Mouse (Mus musculus): ENCODE data around the gene Paqr9. TPM values are rescaled to one million over a fixed set of nuclear protein-coding genes. Genes with fewer than 3 reads are reported as not detected.

Paqr9 gene
- total and polyA plus RNA-seq, 3 experiments: not detected

GRCm38 (mm10) chr9:95521031-95521430 is 38.4 kb upstream of the Paqr9 start:
- no peak for DNase-seq (ENCODE audit: extremely low read depth)
- no peaks in the 10 kb centered on the region for H3K9me3 ChIP-seq (replicated peaks; ENCODE audit: low read length)
- no peaks in the 10 kb centered on the region for H3K79me2 ChIP-seq (replicated peaks; ENCODE audit: control insufficient read depth, extremely low read depth, insufficient read depth, poor library complexity, severe bottlenecking)
- no peaks in the 10 kb centered on the region for H3K36me3 ChIP-seq (replicated peaks in 1 of 2; ENCODE audit: control insufficient read depth in 1 of 2, insufficient read depth in 1 of 2, low read length in 1 of 2)
- no peaks in the 10 kb centered on the region for H3K27me3 ChIP-seq (replicated peaks)
- no peak overlapping the region for H3K4me2 ChIP-seq (ENCODE audit: insufficient read depth, low read depth, poor library complexity, severe bottlenecking)
- no peak overlapping the region for H3K9ac ChIP-seq (ENCODE audit: insufficient read depth, low read depth)
- H3K4me3 ChIP-seq (replicated peaks in 1 of 3; ENCODE audit: low read depth in 2 of 3, low read length in 2 of 3, poor library complexity in 1 of 3): no peak overlapping the region
- in situ Hi-C loops (cut with MboI; ENCODE audit: low pct_ligation_motif_present, low pct_unique_long_range_greater_than_20kb, low sequenced_read_pairs) (no loop called here), dilution Hi-C loops (cut with MboI; ENCODE audit: extremely low pct_ligation_motif_present, extremely low pct_unique_long_range_greater_than_20kb, low sequenced_read_pairs) (no loop called here)
- H3K27ac ChIP-seq (ENCODE audit: insufficient read depth, low read depth): no peak overlapping the region
- TF ChIP-seq JUND (conservative IDR thresholded peaks at IDR 0.05; ENCODE audit: low read depth, low read length) (no peak), E2F4 (IDR thresholded peaks at IDR 0.05; ENCODE audit: insufficient replicate concordance, low read depth, low read length) (no peak), MEF2A (IDR thresholded peaks at IDR 0.05; ENCODE audit: borderline replicate concordance, low read depth, low read length) (no peak), EP300 (IDR thresholded peaks at IDR 0.05; ENCODE audit: low read length) (no peak), ZNF384 (IDR thresholded peaks at IDR 0.05; ENCODE audit: low read depth, low read length) (no peak), HCFC1 (IDR thresholded peaks at IDR 0.05; ENCODE audit: low read depth, low read length) (no peak), ZKSCAN1 (IDR thresholded peaks at IDR 0.05; ENCODE audit: borderline replicate concordance, low read depth, low read length) (no peak)
- H3K4me1 ChIP-seq (ENCODE audit: control insufficient read depth in 1 of 2, insufficient read depth in 2 of 2): peaks cover 2 to 10% of the 10 kb centered on the region in 2 experiments; a peak in 3 of 4 replicates

- Histone ChIP-seq H3K4me1 (ENCODE audit: control insufficient read depth in 1 of 2, insufficient read depth in 2 of 2) (peaks cover 2 to 10% of the 10 kb centered on the region in 2 experiments; a peak in 3 of 4 replicates), H3K4me3 (replicated peaks in 1 of 3; ENCODE audit: low read depth in 2 of 3, low read length in 2 of 3, poor library complexity in 1 of 3) (no peak overlapping the region), H3K9ac (ENCODE audit: insufficient read depth, low read depth) (no peak overlapping the region), H3K9me3 (replicated peaks; ENCODE audit: low read length) (no peaks in the 10 kb centered on the region), H3K79me2 (replicated peaks; ENCODE audit: control insufficient read depth, extremely low read depth, insufficient read depth, poor library complexity, severe bottlenecking) (no peaks in the 10 kb centered on the region), H3K36me3 (replicated peaks in 1 of 2; ENCODE audit: control insufficient read depth in 1 of 2, insufficient read depth in 1 of 2, low read length in 1 of 2) (no peaks in the 10 kb centered on the region), H3K4me2 (ENCODE audit: insufficient read depth, low read depth, poor library complexity, severe bottlenecking) (no peak overlapping the region), H3K27ac (ENCODE audit: insufficient read depth, low read depth) (no peak overlapping the region), H3K27me3 (replicated peaks) (no peaks in the 10 kb centered on the region)
- no peak for TF ChIP-seq JUND (conservative IDR thresholded peaks at IDR 0.05; ENCODE audit: low read depth, low read length)
- no peak for TF ChIP-seq SMC3 (IDR thresholded peaks at IDR 0.05; ENCODE audit: low read depth, low read length)
- no peak for DNase-seq (ENCODE audit: extremely low read depth)
- in situ Hi-C loops (cut with MboI; ENCODE audit: low pct_ligation_motif_present, low pct_unique_long_range_greater_than_20kb, low sequenced_read_pairs) (no loop called here), dilution Hi-C loops (cut with MboI; ENCODE audit: extremely low pct_ligation_motif_present, extremely low pct_unique_long_range_greater_than_20kb, low sequenced_read_pairs) (no loop called here)
Measured at GRCm38 (mm10) chr9:95521566-95521965, 37.9 kb upstream of the Paqr9 start.

DNA sequence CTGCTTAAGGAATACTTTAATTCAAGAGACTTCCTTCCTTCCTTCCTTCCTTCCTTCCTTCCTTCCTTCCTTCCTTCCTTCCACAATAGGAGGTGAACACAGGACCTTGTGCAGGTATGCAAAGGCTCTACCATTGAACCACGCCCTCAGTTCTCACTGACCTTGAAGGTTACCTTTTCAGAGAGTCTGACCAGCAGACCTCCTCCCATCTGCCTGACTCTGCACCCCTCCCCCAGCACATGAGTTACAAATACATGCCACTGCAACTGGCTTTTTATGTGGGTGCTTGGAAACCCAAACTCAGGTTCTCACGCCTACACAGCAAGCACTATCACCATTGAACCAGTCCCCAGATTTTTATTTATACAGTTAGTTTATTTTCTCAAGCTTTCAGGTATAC is 36.9 kb upstream of the Paqr9 start:
- dilution Hi-C loops (cut with MboI; ENCODE audit: extremely low pct_ligation_motif_present, extremely low pct_unique_long_range_greater_than_20kb, low sequenced_read_pairs): no loop called here
- no peak overlapping the region for H3K27ac ChIP-seq (ENCODE audit: insufficient read depth, low read depth)

More for the DNA sequence above, 36.9 kb upstream of the Paqr9 start:
- no peak overlapping the region for H3K4me3 ChIP-seq (replicated peaks in 1 of 3; ENCODE audit: low read depth in 2 of 3, low read length in 2 of 3, poor library complexity in 1 of 3)
- no peaks in the 10 kb centered on the region for H3K79me2 ChIP-seq (replicated peaks; ENCODE audit: control insufficient read depth, extremely low read depth, insufficient read depth, poor library complexity, severe bottlenecking)
- no peaks in the 10 kb centered on the region for H3K36me3 ChIP-seq (replicated peaks in 1 of 2; ENCODE audit: control insufficient read depth in 1 of 2, insufficient read depth in 1 of 2, low read length in 1 of 2)
- peaks cover 2 to 10% of the 10 kb centered on the region in 2 experiments; a peak in 3 of 4 replicates for H3K4me1 ChIP-seq (ENCODE audit: control insufficient read depth in 1 of 2, insufficient read depth in 2 of 2)
- H3K9ac ChIP-seq (ENCODE audit: insufficient read depth, low read depth): no peak overlapping the region
- H3K9me3 ChIP-seq (replicated peaks; ENCODE audit: low read length): no peaks in the 10 kb centered on the region
- H3K27me3 ChIP-seq (replicated peaks): no peaks in the 10 kb centered on the region
- in situ Hi-C loops (cut with MboI; ENCODE audit: low pct_ligation_motif_present, low pct_unique_long_range_greater_than_20kb, low sequenced_read_pairs): no loop called here
- DNase-seq (ENCODE audit: extremely low read depth): no peak
- TF ChIP-seq CHD1 (IDR thresholded peaks at IDR 0.05; ENCODE audit: low read depth, low read length) (no peak), NELFE (IDR thresholded peaks at IDR 0.05; ENCODE audit: low read depth, low read length) (no peak), IRF4 (IDR thresholded peaks at IDR 0.05; ENCODE audit: low read depth, low read length) (no peak), USF1 (IDR thresholded peaks at IDR 0.05; ENCODE audit: low read depth, low read length) (no peak), TCF12 (IDR thresholded peaks at IDR 0.05; ENCODE audit: low read depth, low read length) (no peak), KAT2A (IDR thresholded peaks at IDR 0.05; ENCODE audit: insufficient replicate concordance, low read length) (no peak), SIN3A (IDR thresholded peaks at IDR 0.05; ENCODE audit: low read length) (no peak), USF2 (conservative IDR thresholded peaks at IDR 0.05; ENCODE audit: low read depth, low read length) (no peak), CHD2 (IDR thresholded peaks at IDR 0.05; ENCODE audit: low read length) (no peak), ZMIZ1 (IDR thresholded peaks at IDR 0.05; ENCODE audit: low read depth, low read length) (no peak), EP300 (IDR thresholded peaks at IDR 0.05; ENCODE audit: low read length) (no peak), SMC3 (IDR thresholded peaks at IDR 0.05; ENCODE audit: low read depth, low read length) (no peak)
- H3K4me2 ChIP-seq (ENCODE audit: insufficient read depth, low read depth, poor library complexity, severe bottlenecking): no peak overlapping the region
